15 mouse cellular contexts compared by ENCODE assay signal in the genomic region with DNA sequence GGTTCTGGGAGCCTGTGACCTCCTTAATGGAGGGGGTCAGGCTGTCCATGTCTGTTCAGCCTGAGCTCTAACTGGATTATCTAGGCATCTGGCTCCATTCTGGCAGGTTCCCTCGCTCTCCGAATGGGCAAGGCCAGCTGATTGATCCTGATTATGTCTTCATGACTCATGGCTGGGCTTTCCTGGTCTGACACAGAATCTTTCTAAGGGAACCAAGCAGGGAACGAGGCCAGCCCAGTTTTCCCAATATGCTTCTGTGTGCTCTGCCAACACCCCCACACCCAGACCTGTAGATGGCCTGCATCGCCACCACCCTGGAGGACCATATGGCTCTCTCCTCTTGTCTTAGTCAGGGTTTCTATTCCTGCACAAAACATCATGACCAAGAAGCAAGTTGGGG. TPM values are rescaled to one million over a fixed set of nuclear protein-coding genes. Genes with fewer than 3 reads are reported as not detected.
A peak's percentile ranks its signal among the peaks of the same experiment; 100 is the strongest.
DNase-seq lines count a peak whose midpoint lies in the region; ATAC-seq and TF ChIP-seq lines count a peak whose summit lies in the region.
"Had no signal": no experiment of that assay in that cellular context is flagged by ENCODE, and none has a peak within 500 bp of the region (broad histone marks: within the 10 kb centered on the region; RNA-seq: fewer than 3 reads in every experiment).

No protein-coding gene starts in this region.

- H3K9me3 ChIP-seq in kidney, embryonic 15.5 days (replicated peaks): no peaks in the 10 kb centered on the region
- no peaks in the 10 kb centered on the region for H3K9me3 ChIP-seq in lung, postnatal 0 days (ENCODE audit: low read length)
- H3K9me3 ChIP-seq: heart, embryonic 12.5 days; hindbrain, embryonic 15.5 days; midbrain, embryonic 15.5 days; neural tube, embryonic 15.5 days had no signal

- no peaks in the 10 kb centered on the region for H3K4me1 ChIP-seq in kidney, embryonic 15.5 days
- no peaks in the 10 kb centered on the region for H3K4me1 ChIP-seq in lung, postnatal 0 days (ENCODE audit: insufficient read depth, low read depth, low read length)
- H3K4me1 ChIP-seq: heart, embryonic 12.5 days; hindbrain, embryonic 15.5 days; midbrain, embryonic 15.5 days; neural tube, embryonic 15.5 days had no signal

- no peak for ATAC-seq in kidney, embryonic 15.5 days (replicated peaks; ENCODE audit: low FRiP score)
- ATAC-seq in lung, postnatal 0 days: no peak
- ATAC-seq: midbrain, embryonic 15.5 days had no signal

- no peak overlapping the region for H3K27ac ChIP-seq in kidney, embryonic 15.5 days
- no peak overlapping the region for H3K27ac ChIP-seq in lung, postnatal 0 days (ENCODE audit: low read length)
- H3K27ac ChIP-seq: gastrocnemius, adult 2 months; hindbrain, embryonic 15.5 days; midbrain, embryonic 15.5 days; neural tube, embryonic 15.5 days had no signal

- intact Hi-C loops in heart, postnatal 36 days (cut with DNase I): no loop called here

- H3K36me3 ChIP-seq in kidney, embryonic 15.5 days: no peaks in the 10 kb centered on the region
- no peaks in the 10 kb centered on the region for H3K36me3 ChIP-seq in lung, postnatal 0 days (ENCODE audit: insufficient read depth, low read length)
- H3K36me3 ChIP-seq: heart, embryonic 12.5 days; hindbrain, embryonic 15.5 days; midbrain, embryonic 15.5 days; neural tube, embryonic 15.5 days had no signal

- DNase-seq in adrenal gland, adult 2 months: peak; percentile 80
- no peak for DNase-seq in adrenal gland, adult 18-20 months (ENCODE audit: low spot score in 2 of 2)
- peak; percentile 66 for DNase-seq in cerebellum, adult 11-12 months
- peak; percentile 23 for DNase-seq in left cerebral cortex, adult 11 months (ENCODE audit: low spot score)
- DNase-seq in right cerebral cortex, adult 2 months (ENCODE audit: low spot score in 2 of 2): peak; percentile 49 to 57
- no peak for DNase-seq in heart, postnatal 36 days
- no peak for DNase-seq in lung, postnatal 0 days (ENCODE audit: low spot score)
- DNase-seq: gastrocnemius, adult 2 months; kidney, adult 9 months; lung, postnatal 10 days had no signal

- no peak overlapping the region for H3K4me3 ChIP-seq in kidney, embryonic 15.5 days (replicated peaks)
- H3K4me3 ChIP-seq in lung, postnatal 0 days (ENCODE audit: low read depth, low read length): no peak overlapping the region
- H3K4me3 ChIP-seq: gastrocnemius, adult 2 months; heart, embryonic 12.5 days; hindbrain, embryonic 15.5 days; midbrain, embryonic 15.5 days; neural tube, embryonic 15.5 days had no signal

- TF ChIP-seq EP300 in lung, postnatal 0 days (IDR thresholded peaks at IDR 0.05): no peak

- no peak overlapping the region for H3K4me2 ChIP-seq in kidney, embryonic 15.5 days
- no peak overlapping the region for H3K4me2 ChIP-seq in lung, postnatal 0 days (replicated peaks; ENCODE audit: low read depth, low read length)
- H3K4me2 ChIP-seq: heart, embryonic 12.5 days; hindbrain, embryonic 15.5 days; midbrain, embryonic 15.5 days; neural tube, embryonic 15.5 days had no signal

- TF ChIP-seq CTCF in lung, postnatal 0 days (IDR thresholded peaks at IDR 0.05): no peak

- no peaks in the 10 kb centered on the region for H3K27me3 ChIP-seq in kidney, embryonic 15.5 days
- H3K27me3 ChIP-seq in lung, postnatal 0 days (replicated peaks; ENCODE audit: insufficient read depth, low read length): no peaks in the 10 kb centered on the region
- H3K27me3 ChIP-seq: heart, embryonic 12.5 days; hindbrain, embryonic 15.5 days; midbrain, embryonic 15.5 days; neural tube, embryonic 15.5 days had no signal

- 81% methylated on average over 4 of the region's 4 CpGs for WGBS in kidney, embryonic 15.5 days
- 91% methylated on average over 4 of the region's 4 CpGs for WGBS in lung, postnatal 0 days

- no peak overlapping the region for H3K9ac ChIP-seq in kidney, embryonic 15.5 days
- H3K9ac ChIP-seq in lung, postnatal 0 days (replicated peaks; ENCODE audit: low read depth): no peak overlapping the region
- H3K9ac ChIP-seq: heart, embryonic 12.5 days; hindbrain, embryonic 15.5 days; midbrain, embryonic 15.5 days; neural tube, embryonic 15.5 days had no signal

RNA-seq across cellular contexts. Expression of gene A4galt, which starts 25.9 kb away (rescaled TPM):
- 10 to 100 TPM in 1 of 2 experiments, 1 to 10 TPM in 1; 8.3 to 14.2 TPM for total RNA-seq in adrenal gland, adult 2 months (2021)
- polyA plus RNA-seq in adrenal gland, adult 2 months (2012; rRNA removed): 8.8 and 22.2 TPM in 2 replicates
- total RNA-seq in adrenal gland, adult 18-20 months (2021): 1 to 10 TPM; 5.5 to 8.6 TPM
- 1 to 10 TPM; 3.4 to 8.3 TPM for total RNA-seq in heart, postnatal 36 days (2021)
- polyA plus RNA-seq in kidney, embryonic 15.5 days (2015; fragmentation: Nextera tagmentation; extraction: Ambion mirVana): 19.1 and 20.8 TPM in 2 replicates
- polyA plus RNA-seq in lung, postnatal 0 days (2015; fragmentation: Nextera tagmentation; extraction: Ambion mirVana): 15.2 and 16.0 TPM in 2 replicates

Comparison
In these comparisons a context has a peak if more than half of its experiments do, and no peak if none do; other contexts are left out.
1. DNase-seq: peak in adrenal gland, adult 2 months (single experiment), cerebellum, adult 11-12 months (single experiment), left cerebral cortex, adult 11 months (single experiment) and right cerebral cortex, adult 2 months (2 of 2); none in adrenal gland, adult 18-20 months (0 of 2), heart, postnatal 36 days (0 of 2) and lung, postnatal 0 days (single experiment).